Mouse (Mus musculus) MEL (cell line): ENCODE results near the gene Ints7. TPM values are rescaled to one million over a fixed set of nuclear protein-coding genes. Genes with fewer than 3 reads are reported as not detected.

Experiments used
- DNase-seq: peaks from one replicate; pipeline ENCODE4 v3.0.0; 2011; ENCODE audit warnings: low read depth, low spot score
- H3K27ac ChIP-seq: 2 replicates; pipeline ENCODE4 v1.5.1; 2012; ENCODE audit warnings: low read depth, mild to moderate bottlenecking, control low read depth, low read length, moderate library complexity; ENCODE audit not compliant: control insufficient read depth
- H3K27me3 ChIP-seq, 2 experiments: fragments of 150-350 bp in 1 of 2; sonication (generic) in 1 of 2; 2 replicates each; pipeline ENCODE4 v1.6.1; 2012; ENCODE audit warnings: low read length in 2 of 2, mild to moderate bottlenecking in 2 of 2, improper control_type of control experiment in 1 of 2, moderate library complexity in 1 of 2; ENCODE audit not compliant: insufficient read depth in 2 of 2, control insufficient read depth in 1 of 2
- H3K36me3 ChIP-seq, 2 experiments: 2 replicates each; pipeline ENCODE4 v1.6.1; 2012 to 2014; ENCODE audit warnings: low read length in 2 of 2, improper control_type of control experiment in 1 of 2, inconsistent platforms in 1 of 2, mild to moderate bottlenecking in 1 of 2; ENCODE audit not compliant: insufficient read depth in 2 of 2, control insufficient read depth in 1 of 2
- H3K4me1 ChIP-seq, 2 experiments: fragments of 150-350 bp in 1 of 2; sonication (generic) in 1 of 2; 2 replicates each; pipeline ENCODE4 v1.6.1; 2012; ENCODE audit warnings: low read length in 2 of 2, improper control_type of control experiment in 1 of 2, mild to moderate bottlenecking in 1 of 2; ENCODE audit not compliant: insufficient read depth in 2 of 2, control insufficient read depth in 1 of 2
- H3K4me3 ChIP-seq, 2 experiments: fragments of 150-350 bp in 1 of 2; sonication (generic) in 1 of 2; 2 replicates each; pipeline ENCODE4 v1.5.1; 2012; ENCODE audit warnings: low read depth in 2 of 2, low read length in 2 of 2, mild to moderate bottlenecking in 2 of 2, moderate library complexity in 2 of 2, control low read depth in 1 of 2, improper control_type of control experiment in 1 of 2; ENCODE audit not compliant: control insufficient read depth in 1 of 2, insufficient read depth in 1 of 2
- H3K79me2 ChIP-seq: 2 replicates; pipeline ENCODE4 v1.6.1; 2012; ENCODE audit warnings: mild to moderate bottlenecking, low read length, moderate library complexity; ENCODE audit not compliant: control insufficient read depth, poor library complexity, insufficient read depth
- H3K9ac ChIP-seq: 2 replicates; pipeline ENCODE4 v1.6.1; 2012; ENCODE audit warnings: low read depth, mild to moderate bottlenecking, control low read depth, low read length, moderate library complexity; ENCODE audit not compliant: control insufficient read depth, poor library complexity, severe bottlenecking
- H3K9me3 ChIP-seq: fragments of 150-350 bp; sonication (generic); replicated peaks from 2 replicates; pipeline ENCODE4 v1.6.1; 2012; ENCODE audit warnings: mild to moderate bottlenecking, low read length, improper control_type of control experiment, moderate library complexity; ENCODE audit not compliant: insufficient read depth
- BHLHE40 ChIP-seq: IDR thresholded peaks from 2 replicates; pipeline ENCODE4 v1.6.1; 2012; ENCODE audit warnings: low read depth, mild to moderate bottlenecking, inconsistent platforms, low read length, improper control_type of control experiment, borderline replicate concordance
- CHD2 ChIP-seq: IDR thresholded peaks from 2 replicates; pipeline ENCODE4 v1.6.1; 2011; ENCODE audit warnings: low read length, improper control_type of control experiment
- E2F4 ChIP-seq: IDR thresholded peaks from 2 replicates; pipeline ENCODE4 v1.6.1; 2011; ENCODE audit warnings: low read depth, low read length, improper control_type of control experiment, borderline replicate concordance
- ELF1 ChIP-seq: IDR thresholded peaks from 2 replicates; pipeline ENCODE4 v1.6.1; 2014; ENCODE audit warnings: low read depth, mild to moderate bottlenecking, inconsistent platforms, low read length, improper control_type of control experiment, moderate library complexity
- EP300 ChIP-seq, 2 experiments: IDR thresholded peaks; 2 replicates each; pipeline ENCODE4 v1.6.1; 2011; ENCODE audit warnings: improper control_type of control experiment in 2 of 2, low read length in 2 of 2, low read depth in 1 of 2, mild to moderate bottlenecking in 1 of 2
- ETS1 ChIP-seq: IDR thresholded peaks from 2 replicates; pipeline ENCODE4 v1.6.1; 2012; ENCODE audit warnings: low read depth, mild to moderate bottlenecking, inconsistent platforms, low read length, improper control_type of control experiment, moderate library complexity
- GABPA ChIP-seq: IDR thresholded peaks from 2 replicates; pipeline ENCODE4 v1.6.1; 2012; ENCODE audit warnings: low read depth, mild to moderate bottlenecking, inconsistent platforms, low read length, improper control_type of control experiment, moderate library complexity
- GATA1 ChIP-seq: IDR thresholded peaks from 2 replicates; pipeline ENCODE4 v1.6.1; 2011; ENCODE audit warnings: low read depth, low read length, improper control_type of control experiment
- HCFC1 ChIP-seq: IDR thresholded peaks from 2 replicates; pipeline ENCODE4 v1.6.1; 2012; ENCODE audit warnings: low read depth, mild to moderate bottlenecking, inconsistent platforms, low read length, improper control_type of control experiment, moderate library complexity
- MXI1 ChIP-seq: IDR thresholded peaks from 2 replicates; pipeline ENCODE4 v1.6.1; 2011; ENCODE audit warnings: mild to moderate bottlenecking, low read depth, low read length, improper control_type of control experiment
- MYB ChIP-seq: IDR thresholded peaks from 2 replicates; pipeline ENCODE4 v1.6.1; 2011; ENCODE audit warnings: mild to moderate bottlenecking, low read depth, low read length, improper control_type of control experiment
- MYC ChIP-seq: IDR thresholded peaks from 2 replicates; pipeline ENCODE4 v1.6.1; 2011; ENCODE audit warnings: low read depth, mild to moderate bottlenecking, low read length, improper control_type of control experiment, moderate library complexity
- NELFE ChIP-seq: IDR thresholded peaks from 2 replicates; pipeline ENCODE4 v1.6.1; 2011; ENCODE audit warnings: low read depth, low read length, improper control_type of control experiment
- NRF1 ChIP-seq: IDR thresholded peaks from 2 replicates; pipeline ENCODE4 v1.6.1; 2014; ENCODE audit warnings: low read depth, mild to moderate bottlenecking, inconsistent platforms, low read length, improper control_type of control experiment, moderate library complexity; ENCODE audit not compliant: poor library complexity, insufficient read depth, severe bottlenecking
- POLR2A ChIP-seq, 2 experiments: IDR thresholded peaks; 2 replicates each; pipeline ENCODE4 v1.6.1; 2011 to 2012; ENCODE audit warnings: low read length in 2 of 2, mild to moderate bottlenecking in 2 of 2, control low read depth in 1 of 2, improper control_type of control experiment in 1 of 2, low read depth in 1 of 2, moderate library complexity in 1 of 2; ENCODE audit not compliant: control insufficient read depth in 1 of 2, insufficient read depth in 1 of 2, poor library complexity in 1 of 2
- POLR2AphosphoS5 ChIP-seq: IDR thresholded peaks from 2 replicates; pipeline ENCODE4 v1.6.1; 2012; ENCODE audit warnings: low read depth, borderline replicate concordance, mild to moderate bottlenecking, inconsistent platforms, low read length, moderate library complexity, mixed read lengths
- RAD21 ChIP-seq: IDR thresholded peaks from 2 replicates; pipeline ENCODE4 v1.6.1; 2011; ENCODE audit warnings: mild to moderate bottlenecking, low read depth, low read length, improper control_type of control experiment
- SIN3A ChIP-seq: IDR thresholded peaks from 2 replicates; pipeline ENCODE4 v1.6.1; 2012; ENCODE audit warnings: low read length, improper control_type of control experiment, inconsistent platforms
- TAL1 ChIP-seq: IDR thresholded peaks from 2 replicates; pipeline ENCODE4 v1.6.1; 2012; ENCODE audit warnings: mild to moderate bottlenecking, inconsistent platforms, low read length, moderate library complexity, mixed read lengths
- TCF12 ChIP-seq: IDR thresholded peaks from 2 replicates; pipeline ENCODE4 v1.6.1; 2014; ENCODE audit warnings: low read depth, mild to moderate bottlenecking, inconsistent platforms, low read length, improper control_type of control experiment, moderate library complexity
- UBTF ChIP-seq: IDR thresholded peaks from 2 replicates; pipeline ENCODE4 v1.6.1; 2012; ENCODE audit warnings: low read depth, mild to moderate bottlenecking, inconsistent platforms, low read length, improper control_type of control experiment, moderate library complexity, borderline replicate concordance; ENCODE audit not compliant: insufficient read depth
- USF1 ChIP-seq: IDR thresholded peaks from 2 replicates; pipeline ENCODE4 v1.6.1; 2014; ENCODE audit warnings: low read depth, mild to moderate bottlenecking, inconsistent platforms, low read length, improper control_type of control experiment, moderate library complexity
- USF2 ChIP-seq, 2 experiments: IDR thresholded peaks; 2 replicates each; pipeline ENCODE4 v1.6.1; 2011 to 2012; ENCODE audit warnings: improper control_type of control experiment in 2 of 2, low read length in 2 of 2, borderline replicate concordance in 1 of 2, inconsistent platforms in 1 of 2, low read depth in 1 of 2, mild to moderate bottlenecking in 1 of 2; ENCODE audit not compliant: insufficient read depth in 1 of 2
- ZC3H11A ChIP-seq: IDR thresholded peaks from 2 replicates; pipeline ENCODE4 v1.6.1; 2012; ENCODE audit warnings: low read depth, mild to moderate bottlenecking, inconsistent platforms, low read length, improper control_type of control experiment
- ZKSCAN1 ChIP-seq: IDR thresholded peaks from 2 replicates; pipeline ENCODE4 v1.6.1; 2012; ENCODE audit warnings: low read depth, mild to moderate bottlenecking, inconsistent platforms, low read length, improper control_type of control experiment, moderate library complexity
- ZMIZ1 ChIP-seq: IDR thresholded peaks from 2 replicates; pipeline ENCODE4 v1.6.1; 2012; ENCODE audit warnings: low read depth, mild to moderate bottlenecking, inconsistent platforms, low read length, improper control_type of control experiment, moderate library complexity
- polyA plus RNA-seq, 2 experiments: library from polyadenylated mRNA; stranded (reverse) in 1 of 2; unstranded in 1 of 2; fragments of >175 nt in 1 of 2; fragments of >200 nt in 1 of 2; gene quantifications; 2 replicates each; pipeline versions ENCODE4 v1.2.1 to v1.2.4; 2012; ENCODE audit warnings: low replicate concordance in 2 of 2, low read depth in 1 of 2; ENCODE audit not compliant: insufficient read length in 2 of 2, insufficient read depth in 1 of 2, missing spikeins in 1 of 2
- total RNA-seq: library from RNA; depleted of rRNA; stranded (reverse); fragments of 300-350 nt; gene quantifications from 2 replicates; pipeline ENCODE4 v1.2.3, GENCODE M21; 2012

The Ints7 gene
- total and polyA plus RNA-seq, 3 experiments = 44.2 to 84.5 (median 83.5) TPM

DNA sequence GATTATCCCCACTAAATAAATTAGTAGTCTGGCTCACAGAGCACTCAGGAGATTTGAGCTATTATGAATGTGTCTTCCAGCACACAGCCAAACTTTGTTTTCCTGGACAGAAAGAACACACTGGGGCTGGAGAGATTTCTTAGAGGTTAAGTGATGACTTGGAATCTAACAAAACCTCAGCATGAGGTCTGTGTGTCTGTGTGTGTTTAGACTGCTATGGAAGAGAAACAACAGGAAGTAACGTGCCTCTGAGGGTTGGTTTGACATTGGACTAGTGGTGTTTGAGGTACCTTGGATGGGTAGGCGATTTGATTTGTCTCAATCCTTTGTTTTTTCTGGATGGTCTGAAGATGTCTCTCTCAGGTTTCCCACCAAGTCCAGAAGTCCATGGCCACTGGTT, 58.7 kb downstream of the Ints7 start:
- TF ChIP-seq ZKSCAN1 (no peak), NRF1 (no peak), CHD2 (no peak), MXI1 (no peak), BHLHE40 (no peak), TCF12 (no peak), NELFE (no peak), E2F4 (no peak), MYB (no peak), MYC (no peak), POLR2A (IDR thresholded peaks at IDR 0.05; ENCODE audit: control insufficient read depth in 1 of 2, insufficient read depth in 1 of 2, low read depth in 1 of 2, low read length in 2 of 2, poor library complexity in 1 of 2) (no peak), GABPA (no peak), GATA1 (no peak), ELF1 (no peak), ZMIZ1 (no peak), UBTF (no peak), RAD21 (no peak), USF2 (IDR thresholded peaks at IDR 0.05; ENCODE audit: borderline replicate concordance in 1 of 2, insufficient read depth in 1 of 2, low read depth in 1 of 2, low read length in 2 of 2) (no peak), HCFC1 (no peak), SIN3A (no peak)
- TF ChIP-seq, all 39 proteins: peak for 0
- Histone ChIP-seq H3K79me2 (no peaks in the 10 kb centered on the region), H3K36me3 (no peaks in the 10 kb centered on the region), H3K4me3 (no peak overlapping the region), H3K9ac (no peak overlapping the region), H3K4me1 (no peaks in the 10 kb centered on the region), H3K9me3 (no peaks in the 10 kb centered on the region), H3K27me3 (peaks cover 0 to 3% of the 10 kb centered on the region in 2 experiments; a peak in 1 of 4 replicates), H3K27ac (no peak overlapping the region)
- DNase-seq = no peak

DNA sequence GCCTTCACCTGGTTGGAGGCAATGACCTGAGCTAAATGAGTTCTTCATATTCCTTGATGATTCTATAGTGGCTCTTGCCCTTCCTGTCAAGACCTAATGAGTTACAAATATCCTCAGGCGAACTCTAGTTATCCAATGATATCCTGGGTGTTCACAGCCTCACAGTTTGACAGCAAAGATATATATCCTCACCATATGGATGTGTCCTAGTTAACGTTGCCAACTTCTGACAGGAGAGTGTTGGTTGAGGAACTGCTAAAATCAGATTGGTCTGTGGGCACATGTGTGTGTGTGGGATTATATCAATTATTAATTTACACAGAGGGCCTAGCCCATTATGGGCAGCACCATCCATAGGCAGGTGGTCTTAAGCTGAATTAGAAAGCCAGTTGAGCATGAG, 63.0 kb downstream of the Ints7 start:
- Histone ChIP-seq H3K79me2 (no peaks in the 10 kb centered on the region), H3K9ac (no peak overlapping the region), H3K9me3 (no peaks in the 10 kb centered on the region), H3K4me3 (no peak overlapping the region), H3K27ac (no peak overlapping the region), H3K27me3 (peaks cover 8 to 10% of the 10 kb centered on the region in 2 experiments), H3K36me3 (no peaks in the 10 kb centered on the region), H3K4me1 (no peaks in the 10 kb centered on the region)
- DNase-seq = no peak
- TF ChIP-seq USF1 (no peak), SIN3A (no peak), NELFE (no peak), ZMIZ1 (no peak), POLR2AphosphoS5 (no peak), RAD21 (no peak), EP300 (IDR thresholded peaks at IDR 0.05; ENCODE audit: low read depth in 1 of 2, low read length in 2 of 2) (no peak), E2F4 (no peak), ZC3H11A (no peak), BHLHE40 (no peak), TAL1 (no peak), ETS1 (no peak), USF2 (IDR thresholded peaks at IDR 0.05; ENCODE audit: borderline replicate concordance in 1 of 2, insufficient read depth in 1 of 2, low read depth in 1 of 2, low read length in 2 of 2) (no peak)
